Mouse (Mus musculus) R1 (cell line): ENCODE results near the gene Mfap3l.

Source experiments
- DNase-seq: peaks from one replicate; pipeline ENCODE4 v3.0.0-alpha.2; 2018; ENCODE audit warnings: low read depth, low spot score

Gene Mfap3l

GRCm38 (mm10) chr8:60632250-60632932, at the start of gene Mfap3l:
TSS of gene Mfap3l (plus strand) at chr8:60632827.
- peak; percentile 93 for DNase-seq

- no peak for DNase-seq
Measured at GRCm38 (mm10) chr8:60583369-60583768, 49.3 kb upstream of the Mfap3l start.

GRCm38 (mm10) chr8:60591352-60592105, 41.1 kb upstream of the Mfap3l start:
- DNase-seq = peak; percentile 87

- peak; percentile 50 for DNase-seq
Measured at GRCm38 (mm10) chr8:60594761-60595160, 37.9 kb upstream of the Mfap3l start.

GRCm38 (mm10) chr8:60611580-60612111, 21.0 kb upstream of the Mfap3l start:
- no peak for DNase-seq

- DNase-seq = peak; percentile 36
Measured at GRCm38 (mm10) chr8:60616928-60617327, 15.7 kb upstream of the Mfap3l start.

GRCm38 (mm10) chr8:60621561-60621960, 11.1 kb upstream of the Mfap3l start:
- DNase-seq = peak; percentile 89

- peak; percentile 48 for DNase-seq
Measured at GRCm38 (mm10) chr8:60622056-60622455, 10.6 kb upstream of the Mfap3l start.

- no peak for DNase-seq
Measured at GRCm38 (mm10) chr8:60623438-60623837, 9.2 kb upstream of the Mfap3l start.

GRCm38 (mm10) chr8:60624722-60625121, 7.9 kb upstream of the Mfap3l start:
- DNase-seq = no peak

- no peak for DNase-seq
Measured at GRCm38 (mm10) chr8:60627937-60628336, 4.7 kb upstream of the Mfap3l start.

GRCm38 (mm10) chr8:60629059-60629458, 3.6 kb upstream of the Mfap3l start:
- no peak for DNase-seq

- peak; percentile 91 for DNase-seq
Measured at GRCm38 (mm10) chr8:60631504-60631934, 1.1 kb upstream of the Mfap3l start.

- DNase-seq = peak; percentile 50
Measured at GRCm38 (mm10) chr8:60632933-60633655, 467 bp downstream of the Mfap3l start.

- no peak for DNase-seq
Measured at GRCm38 (mm10) chr8:60634921-60635320, 2.3 kb downstream of the Mfap3l start.

- no peak for DNase-seq
Measured at GRCm38 (mm10) chr8:60635846-60636245, 3.2 kb downstream of the Mfap3l start.

GRCm38 (mm10) chr8:60640046-60640445, 7.4 kb downstream of the Mfap3l start:
- DNase-seq = no peak

- DNase-seq = no peak
Measured at GRCm38 (mm10) chr8:60643416-60644020, 10.9 kb downstream of the Mfap3l start.

GRCm38 (mm10) chr8:60645164-60645563, 12.5 kb downstream of the Mfap3l start:
- DNase-seq = no peak

- no peak for DNase-seq
Measured at GRCm38 (mm10) chr8:60645911-60646310, 13.3 kb downstream of the Mfap3l start.

GRCm38 (mm10) chr8:60647291-60647690, 14.7 kb downstream of the Mfap3l start:
- no peak for DNase-seq

GRCm38 (mm10) chr8:60649081-60649480, 16.5 kb downstream of the Mfap3l start:
- DNase-seq = no peak
